Mouse (Mus musculus) c-Kit-negative CD71-positive TER-119-positive erythroid progenitor cells, embryonic 14.5 days (primary cell): ENCODE data around the gene Rxra.

Experiments used
- DNase-seq: peaks from one replicate; pipeline ENCODE4 v3.0.0-alpha.2; 2013; ENCODE audit warnings: low read depth, low spot score

Gene Rxra

GRCm38 (mm10) chr2:27762920-27763780 lies 86.9 kb downstream of the Rxra start:
- DNase-seq = no peak

DNA sequence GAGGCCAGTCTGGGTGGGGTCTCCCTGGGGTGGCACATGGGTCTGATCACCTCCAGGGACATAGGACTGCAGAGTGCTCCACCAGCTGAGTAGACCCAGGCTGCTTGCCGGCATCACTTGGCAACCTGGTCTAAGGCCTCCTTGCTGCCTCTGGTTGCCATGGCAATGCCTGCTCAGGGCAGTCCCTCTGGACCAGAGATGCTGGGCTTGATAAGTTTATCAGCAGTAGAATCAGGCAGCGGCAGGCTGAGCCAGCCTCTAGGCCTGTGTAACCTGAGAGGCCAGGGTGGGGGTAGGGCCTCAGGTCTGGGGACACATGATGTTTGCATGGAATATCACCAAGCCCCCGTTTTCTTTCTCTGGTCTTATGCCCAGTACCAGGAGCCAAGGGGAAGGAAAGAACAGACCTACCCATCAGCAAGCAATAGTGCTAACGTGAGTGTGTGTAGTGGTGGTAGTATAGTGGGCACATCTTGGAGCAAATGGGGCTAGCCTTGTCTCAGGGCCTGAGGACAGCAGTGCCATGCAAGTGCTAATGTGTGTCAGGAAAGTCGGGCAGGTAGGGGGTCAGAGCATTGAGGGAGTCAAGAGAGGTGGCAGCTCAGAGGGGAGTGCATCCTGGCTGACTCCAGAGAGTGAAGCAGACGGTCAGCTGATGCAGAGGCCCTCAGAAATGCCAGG lies 88.2 kb downstream of the Rxra start:
- DNase-seq = no peak

- DNase-seq = peak; percentile 29
Measured at GRCm38 (mm10) chr2:27764937-27765319, 88.7 kb downstream of the Rxra start.

DNA sequence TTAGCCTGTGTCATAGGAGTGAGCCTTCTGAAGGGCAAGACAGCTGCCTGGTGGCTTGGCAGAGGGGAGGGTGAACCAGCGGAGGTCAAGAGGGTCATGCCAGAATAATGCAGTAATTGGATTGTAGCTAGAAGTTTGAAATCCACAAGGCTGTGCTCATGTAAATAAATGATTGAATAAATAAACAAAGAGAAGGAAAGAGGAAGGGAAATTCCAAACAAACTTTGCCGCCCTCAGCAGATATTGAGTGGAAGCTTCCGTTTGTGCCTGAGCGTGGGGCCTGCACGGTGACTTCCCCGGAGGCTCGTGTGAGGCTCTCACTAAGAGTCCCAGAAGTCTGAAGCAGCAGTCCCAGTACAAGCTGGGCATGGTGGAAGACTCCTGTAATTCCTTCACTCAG lies 91.5 kb downstream of the Rxra start:
- no peak for DNase-seq

- no peak for DNase-seq
Measured at GRCm38 (mm10) chr2:27769701-27770100, 93.5 kb downstream of the Rxra start.

- no peak for DNase-seq
Measured at GRCm38 (mm10) chr2:27770205-27770604, 94.0 kb downstream of the Rxra start.

- DNase-seq = peak; percentile 19
Measured at GRCm38 (mm10) chr2:27771936-27772335, 95.7 kb downstream of the Rxra start.

- DNase-seq = no peak
Measured at GRCm38 (mm10) chr2:27772841-27773388, 96.7 kb downstream of the Rxra start.

GRCm38 (mm10) chr2:27773980-27774730 lies 97.9 kb downstream of the Rxra start:
- DNase-seq = no peak

GRCm38 (mm10) chr2:27775006-27775405 lies 98.8 kb downstream of the Rxra start:
- DNase-seq = no peak

DNA sequence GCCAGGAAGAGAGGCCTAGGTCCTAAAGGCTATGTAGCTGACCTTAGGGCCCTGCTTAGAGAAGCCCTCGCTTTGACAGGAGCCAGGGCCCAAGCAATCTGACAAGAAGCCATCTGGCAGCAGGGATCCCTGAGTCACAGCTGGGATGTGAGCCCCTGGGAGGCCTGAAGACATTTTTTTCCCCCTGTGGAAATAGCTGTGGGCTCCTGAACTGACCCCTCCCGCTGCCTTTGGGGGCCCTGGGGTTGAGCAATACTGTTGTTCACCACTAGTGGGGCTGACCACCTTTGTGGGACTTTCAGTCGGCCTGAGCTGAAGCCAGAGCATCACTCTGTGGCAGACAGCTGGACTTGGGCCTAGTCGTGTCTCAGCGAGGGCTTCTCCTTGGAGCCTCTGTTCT lies 99.4 kb downstream of the Rxra start:
- no peak for DNase-seq

GRCm38 (mm10) chr2:27777756-27778155 lies 101.5 kb downstream of the Rxra start:
- no peak for DNase-seq

GRCm38 (mm10) chr2:27778289-27778688 lies 102.0 kb downstream of the Rxra start:
- DNase-seq = no peak

GRCm38 (mm10) chr2:27779291-27779866 lies 103.1 kb downstream of the Rxra start:
- DNase-seq = no peak

- no peak for DNase-seq
Measured at GRCm38 (mm10) chr2:27780162-27780561, 103.9 kb downstream of the Rxra start.

DNA sequence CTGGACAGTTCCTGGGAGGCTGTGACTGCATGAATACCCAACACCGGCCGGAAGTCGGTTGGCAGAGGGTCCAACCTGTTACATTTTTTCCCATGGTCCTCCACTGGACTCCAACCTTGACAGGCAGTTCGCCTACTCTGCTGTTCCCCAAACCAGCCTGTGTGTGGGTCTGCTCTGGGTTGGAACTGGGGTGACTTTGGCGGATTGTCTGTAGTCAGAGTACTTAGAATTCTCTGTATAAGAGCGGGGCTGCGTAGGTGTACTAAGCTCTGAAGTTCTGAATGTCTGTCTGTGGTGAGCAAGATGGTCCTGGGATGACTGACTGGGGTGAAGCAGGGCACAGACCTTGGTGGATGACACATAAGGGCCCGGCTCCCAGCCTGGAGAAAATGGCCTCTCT lies 109.1 kb downstream of the Rxra start:
- DNase-seq = no peak

DNA sequence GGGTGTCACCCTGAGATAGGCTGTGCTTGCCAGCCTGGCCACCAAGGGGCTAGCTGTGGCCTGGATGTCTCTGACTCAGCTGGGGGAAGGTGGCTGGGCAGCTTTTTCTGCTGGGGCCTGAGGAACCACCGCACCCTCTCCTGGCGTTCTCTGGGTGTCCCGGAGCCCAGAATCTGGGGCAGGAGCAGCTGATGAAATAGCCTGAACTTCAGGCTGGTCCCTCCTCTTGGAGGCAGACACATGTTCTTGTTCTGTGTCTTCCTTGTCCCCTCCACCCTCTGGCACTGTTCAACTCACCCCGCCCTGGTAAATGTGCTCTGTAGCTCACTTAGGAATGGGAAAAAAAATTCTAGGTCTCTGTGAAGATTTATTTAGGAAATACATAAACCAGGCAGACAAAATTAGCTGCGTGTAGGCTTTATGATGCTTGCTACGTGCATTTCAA lies 109.8 kb downstream of the Rxra start:
- DNase-seq = no peak

DNA sequence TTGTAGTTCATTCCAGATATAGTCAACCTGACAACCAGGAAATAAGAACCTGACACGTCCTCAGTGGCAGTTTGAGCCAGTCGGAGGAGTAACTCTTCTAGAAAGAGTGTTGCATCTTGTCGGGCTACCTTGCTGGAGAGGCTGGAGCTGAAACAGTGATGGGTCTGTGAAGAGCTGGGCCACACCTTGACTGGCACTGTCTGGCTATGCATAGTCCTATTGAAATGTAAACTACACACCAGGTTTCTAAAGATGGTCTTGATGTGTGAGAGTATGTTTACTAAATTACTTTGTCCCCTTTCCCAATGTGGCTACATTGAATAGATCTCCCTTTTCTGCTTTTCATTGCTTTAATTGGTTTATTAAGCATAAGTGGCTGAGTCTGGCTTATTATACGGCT lies 115.3 kb downstream of the Rxra start:
- DNase-seq = no peak

GRCm38 (mm10) chr2:27799018-27799417 lies 122.8 kb downstream of the Rxra start:
- DNase-seq = no peak

DNA sequence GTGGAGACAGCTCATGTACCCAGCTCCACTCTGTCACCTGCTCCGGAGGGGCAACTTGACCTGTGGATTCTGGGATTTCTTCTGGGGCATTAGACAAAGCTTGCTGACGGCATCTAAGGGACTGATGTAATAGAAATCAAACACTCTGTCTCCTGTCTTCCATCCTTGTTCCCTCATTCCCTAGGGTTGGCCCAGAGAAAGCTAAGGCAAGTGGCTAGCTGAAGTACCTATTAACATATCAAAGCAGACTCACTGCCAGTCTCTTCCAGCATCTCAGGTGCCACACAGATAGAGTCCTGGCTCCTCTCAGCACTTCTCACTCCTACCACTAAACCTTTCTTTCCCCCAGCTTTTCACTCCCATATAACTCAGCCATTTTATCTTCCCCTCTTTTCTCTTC lies 124.8 kb downstream of the Rxra start:
- DNase-seq = no peak

GRCm38 (mm10) chr2:27802493-27802892 lies 126.3 kb downstream of the Rxra start:
- no peak for DNase-seq

- DNase-seq = no peak
Measured at GRCm38 (mm10) chr2:27806691-27807090, 130.5 kb downstream of the Rxra start.
